Mouse (Mus musculus): ENCODE measurements around the gene Lgmn. TPM values are rescaled to one million over a fixed set of nuclear protein-coding genes. Genes with fewer than 3 reads are reported as not detected.

The Lgmn gene
- polyA plus RNA-seq, 1 experiment from 2014 or later, result 48.4 TPM

- Histone ChIP-seq H3K9ac (no peak overlapping the region), H3K4me1 (no peaks in the 10 kb centered on the region), H3K9me3 (replicated peaks) (no peaks in the 10 kb centered on the region), H3K4me3 (no peak overlapping the region), H3K27me3 (no peaks in the 10 kb centered on the region), H3K4me2 (no peak overlapping the region), H3K27ac (no peak overlapping the region), H3K36me3 (ENCODE audit: poor library complexity, severe bottlenecking) (no peaks in the 10 kb centered on the region)
- ATAC-seq, result no peak
These were observed 83.8 kb downstream of the Lgmn start for GRCm38 (mm10) chr12:102355784-102356183.

GRCm38 (mm10) chr12:102354126-102354984 lies 85.3 kb downstream of the Lgmn start:
- H3K27me3 ChIP-seq, result no peaks in the 10 kb centered on the region
- no peak overlapping the region for H3K27ac ChIP-seq
- 92% methylated on average over 10 of the region's 10 CpGs for whole genome bisulfite sequencing
- H3K4me1 ChIP-seq, result no peaks in the 10 kb centered on the region
- no peak overlapping the region for H3K4me3 ChIP-seq
- H3K9me3 ChIP-seq (replicated peaks), result no peaks in the 10 kb centered on the region
- H3K4me2 ChIP-seq, result no peak overlapping the region
- H3K9ac ChIP-seq, result no peak overlapping the region
- no peak for ATAC-seq
- H3K36me3 ChIP-seq (ENCODE audit: poor library complexity, severe bottlenecking), result no peaks in the 10 kb centered on the region

GRCm38 (mm10) chr12:102350997-102351396 lies 88.6 kb downstream of the Lgmn start:
- Histone ChIP-seq H3K27ac (no peak overlapping the region), H3K4me1 (no peaks in the 10 kb centered on the region), H3K27me3 (no peaks in the 10 kb centered on the region), H3K36me3 (ENCODE audit: poor library complexity, severe bottlenecking) (no peaks in the 10 kb centered on the region), H3K4me3 (no peak overlapping the region), H3K9me3 (replicated peaks) (no peaks in the 10 kb centered on the region), H3K4me2 (no peak overlapping the region), H3K9ac (no peak overlapping the region)
- 96% methylated on average over 1 of the region's 1 CpGs for WGBS
- no peak for ATAC-seq

GRCm38 (mm10) chr12:102348447-102348846 lies 91.2 kb downstream of the Lgmn start:
- 95% methylated on average over 6 of the region's 6 CpGs for WGBS
- no peak overlapping the region for H3K27ac ChIP-seq
- H3K27me3 ChIP-seq, result no peaks in the 10 kb centered on the region
- H3K9ac ChIP-seq, result no peak overlapping the region
- no peak for ATAC-seq
- no peaks in the 10 kb centered on the region for H3K9me3 ChIP-seq (replicated peaks)
- H3K4me1 ChIP-seq, result no peaks in the 10 kb centered on the region
- H3K36me3 ChIP-seq (ENCODE audit: poor library complexity, severe bottlenecking), result no peaks in the 10 kb centered on the region
- no peak overlapping the region for H3K4me3 ChIP-seq
- no peak overlapping the region for H3K4me2 ChIP-seq

- H3K4me3 ChIP-seq, result no peak overlapping the region
- no peak overlapping the region for H3K9ac ChIP-seq
- no peaks in the 10 kb centered on the region for H3K9me3 ChIP-seq (replicated peaks)
- 8% methylated on average over 1 of the region's 1 CpGs for WGBS
- H3K36me3 ChIP-seq (ENCODE audit: poor library complexity, severe bottlenecking), result no peaks in the 10 kb centered on the region
- ATAC-seq, result no peak
- no peaks in the 10 kb centered on the region for H3K4me1 ChIP-seq
- no peak overlapping the region for H3K27ac ChIP-seq
- H3K27me3 ChIP-seq, result no peaks in the 10 kb centered on the region
- no peak overlapping the region for H3K4me2 ChIP-seq
These were observed 93.1 kb downstream of the Lgmn start for GRCm38 (mm10) chr12:102346507-102346906.

GRCm38 (mm10) chr12:102345031-102345815 lies 94.4 kb downstream of the Lgmn start:
- Histone ChIP-seq H3K4me3 (no peak overlapping the region), H3K36me3 (ENCODE audit: poor library complexity, severe bottlenecking) (no peaks in the 10 kb centered on the region), H3K27me3 (no peaks in the 10 kb centered on the region), H3K4me2 (no peak overlapping the region), H3K27ac (no peak overlapping the region), H3K4me1 (no peaks in the 10 kb centered on the region), H3K9ac (no peak overlapping the region), H3K9me3 (replicated peaks) (no peaks in the 10 kb centered on the region)
- 66% methylated on average over 14 of the region's 14 CpGs for WGBS
- ATAC-seq, result no peak

Other genes starting within 250 kb of the Lgmn start
- 2.0 TPM in 2 replicates for gene Rin3, start 156.8 kb downstream of the Lgmn start, polyA plus RNA-seq (2015; fragmentation: Nextera tagmentation; extraction: Ambion mirVana)
- 29.2 and 30.5 TPM in 2 replicates for gene Golga5, start 29.3 kb upstream of the Lgmn start, polyA plus RNA-seq (2015; fragmentation: Nextera tagmentation; extraction: Ambion mirVana)
- 59.6 and 60.0 TPM in 2 replicates for gene Chga, start 115.2 kb upstream of the Lgmn start, polyA plus RNA-seq (2015; fragmentation: Nextera tagmentation; extraction: Ambion mirVana)